Mouse (Mus musculus) neural tube, embryonic 11.5 days (tissue): ENCODE results near the gene Ccm2. TPM values are rescaled to one million over a fixed set of nuclear protein-coding genes. Genes with fewer than 3 reads are reported as not detected.
A peak's percentile ranks its signal among the peaks of the same experiment; 100 is the strongest.

Experiments
- ATAC-seq: fragments of 200-750 bp; cut with Nextera tagmentation; 2 replicates; pipeline ENCODE4 v1.8.0; 2017; ENCODE audit warnings: moderate number of reproducible peaks, mild to moderate bottlenecking, moderate TSS enrichment, moderate library complexity; ENCODE audit not compliant: insufficient read depth, low FRiP score, low TSS enrichment
- DNase-seq: peaks from one replicate; pipeline ENCODE4 v3.0.0-alpha.2; 2015; ENCODE audit warnings: low spot score
- H3K27ac ChIP-seq: fragments of 300-500 bp; sonication (generic); 2 replicates; pipeline ENCODE4 v1.5.1; 2014; ENCODE audit warnings: low read depth, mild to moderate bottlenecking, low read length
- H3K27me3 ChIP-seq: fragments of 300-500 bp; sonication (generic); 2 replicates; pipeline ENCODE4 v1.6.1; 2014; ENCODE audit warnings: mild to moderate bottlenecking, low read length, mixed read lengths; ENCODE audit not compliant: control insufficient read depth, insufficient read depth
- H3K36me3 ChIP-seq: fragments of 300-500 bp; sonication (generic); 2 replicates; pipeline ENCODE4 v1.6.1; 2014; ENCODE audit warnings: mild to moderate bottlenecking, low read length, moderate library complexity, mixed read lengths; ENCODE audit not compliant: control insufficient read depth, insufficient read depth
- H3K4me1 ChIP-seq: fragments of 300-500 bp; sonication (generic); 2 replicates; pipeline ENCODE4 v1.6.1; 2014; ENCODE audit warnings: low read length, mixed read lengths; ENCODE audit not compliant: control insufficient read depth, insufficient read depth
- H3K4me2 ChIP-seq: fragments of 300-500 bp; sonication (generic); 2 replicates; pipeline ENCODE4 v1.6.1; 2014; ENCODE audit warnings: low read depth, mild to moderate bottlenecking, moderate library complexity
- H3K4me3 ChIP-seq: fragments of 300-500 bp; sonication (generic); 2 replicates; pipeline ENCODE4 v1.5.1; 2014; ENCODE audit warnings: low read depth, low read length
- H3K9ac ChIP-seq: fragments of 300-500 bp; sonication (generic); 2 replicates; pipeline ENCODE4 v1.6.1; 2014; ENCODE audit warnings: mild to moderate bottlenecking, low read length
- H3K9me3 ChIP-seq: fragments of 300-500 bp; sonication (generic); 2 replicates; pipeline ENCODE4 v1.6.1; 2016; ENCODE audit warnings: low read length; ENCODE audit not compliant: control insufficient read depth
- WGBS: fragments of 180-500 bp; shearing (Covaris S2); extraction: QIAGEN DNeasy Blood & Tissue Kit; methylation state at CpG from one replicate; pipeline ENCODE4 v1.1.7; 2014; 5-methylcytosine and 5-hydroxymethylcytosine counted together
- polyA plus RNA-seq: library from polyadenylated mRNA; unstranded; fragments of >200 nt; fragmentation: Nextera tagmentation; extraction: Ambion mirVana; gene quantifications from 2 replicates; pipeline ENCODE4 v1.2.1, GENCODE M21; 2014

Gene Ccm2
- polyA plus RNA-seq, 1 experiment from 2014 or later, result 103 TPM

DNA sequence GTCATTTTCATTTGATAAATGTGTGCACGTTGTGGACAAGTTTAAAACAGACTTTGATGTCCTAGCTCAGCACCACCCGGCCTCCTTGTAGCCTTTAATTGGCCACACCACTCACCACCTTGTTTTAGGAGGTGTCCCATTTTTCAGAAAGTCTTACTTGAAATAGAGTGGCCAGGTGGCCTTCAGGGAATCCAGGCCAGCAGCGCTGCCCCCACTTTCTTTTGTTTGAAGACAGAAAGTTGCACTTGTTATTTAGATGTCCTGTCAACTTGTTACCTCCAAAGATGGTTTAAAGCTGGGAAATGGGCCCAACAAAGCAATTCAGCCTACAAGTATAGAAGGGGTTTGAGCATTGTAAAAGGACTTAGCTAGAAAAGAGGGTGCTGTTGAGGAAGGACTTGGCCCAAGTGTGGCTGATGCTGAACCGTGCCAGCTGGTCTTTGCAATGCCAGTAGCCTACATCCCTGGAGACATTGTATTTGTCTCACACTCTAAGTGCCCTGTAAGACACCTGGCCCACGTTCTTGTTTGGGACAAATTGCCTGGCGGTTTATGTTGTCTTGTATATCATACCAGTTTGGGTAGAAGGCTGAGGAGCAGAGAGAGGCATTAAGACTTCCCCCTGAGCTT lies 1.1 kb downstream of the Ccm2 start:
- no peaks in the 10 kb centered on the region for H3K9me3 ChIP-seq
- H3K27ac ChIP-seq, result peak overlapping the region; percentile 96
- H3K9ac ChIP-seq, result peak overlapping the region; percentile 82
- WGBS, result 35% methylated on average over 6 of the region's 6 CpGs
- no peak for ATAC-seq
- no peaks in the 10 kb centered on the region for H3K27me3 ChIP-seq
- H3K4me3 ChIP-seq, result peak overlapping the region; percentile 88
- peak overlapping the region; percentile 64 for H3K4me2 ChIP-seq
- no peaks in the 10 kb centered on the region for H3K36me3 ChIP-seq
- peaks cover 9% of the 10 kb centered on the region for H3K4me1 ChIP-seq
- no peak for DNase-seq

DNA sequence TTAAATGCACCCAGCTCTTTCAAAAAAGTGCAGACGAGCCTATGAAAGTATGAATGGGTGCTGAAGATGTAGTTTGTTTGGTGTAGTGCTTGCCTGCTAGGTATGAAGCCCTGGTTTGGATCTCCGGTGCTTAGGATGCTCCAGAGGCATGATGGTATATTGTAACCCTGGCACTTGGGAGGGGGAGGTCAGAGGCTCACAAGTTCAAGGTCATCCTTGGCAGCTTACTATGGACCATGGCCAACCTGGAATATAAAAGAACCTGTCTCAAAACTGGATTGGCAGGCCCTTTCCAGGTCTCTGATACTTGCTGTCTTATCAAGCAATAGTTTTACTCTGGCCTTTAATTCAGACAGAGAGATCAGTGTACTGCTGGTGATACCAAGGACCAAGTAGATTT lies 3.1 kb downstream of the Ccm2 start:
- WGBS, result 93% methylated on average over 2 of the region's 2 CpGs
- Histone ChIP-seq H3K36me3 (no peaks in the 10 kb centered on the region), H3K4me2 (no peak overlapping the region), H3K27ac (no peak overlapping the region), H3K4me1 (peaks cover 9% of the 10 kb centered on the region), H3K27me3 (no peaks in the 10 kb centered on the region), H3K9me3 (no peaks in the 10 kb centered on the region), H3K9ac (no peak overlapping the region), H3K4me3 (no peak overlapping the region)
- ATAC-seq (no peak), DNase-seq (no peak)

DNA sequence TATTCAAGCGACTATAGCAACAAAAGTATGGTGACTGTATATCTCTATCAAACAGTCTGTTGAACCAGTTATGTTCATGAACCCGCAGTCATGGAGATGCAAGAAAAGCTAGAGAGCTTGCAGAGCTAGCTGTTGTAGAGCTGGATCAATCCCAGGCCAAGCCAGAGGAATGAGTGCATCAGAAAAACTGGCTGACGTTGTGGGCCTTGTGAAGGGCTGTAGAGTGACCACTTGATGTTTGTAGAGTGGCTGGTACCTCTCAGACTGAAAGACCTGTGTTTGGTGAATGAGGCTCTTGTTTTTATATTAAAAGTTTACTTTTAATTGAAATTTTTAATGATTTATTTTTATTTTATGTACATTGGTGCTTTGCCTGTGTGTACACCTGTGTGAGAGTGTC lies 3.5 kb downstream of the Ccm2 start:
- Histone ChIP-seq H3K4me1 (peaks cover 9% of the 10 kb centered on the region), H3K9me3 (no peaks in the 10 kb centered on the region), H3K27ac (no peak overlapping the region), H3K4me3 (no peak overlapping the region), H3K4me2 (no peak overlapping the region), H3K27me3 (no peaks in the 10 kb centered on the region), H3K36me3 (no peaks in the 10 kb centered on the region), H3K9ac (no peak overlapping the region)
- 97% methylated on average over 3 of the region's 3 CpGs for WGBS
- DNase-seq (no peak), ATAC-seq (no peak)

DNA sequence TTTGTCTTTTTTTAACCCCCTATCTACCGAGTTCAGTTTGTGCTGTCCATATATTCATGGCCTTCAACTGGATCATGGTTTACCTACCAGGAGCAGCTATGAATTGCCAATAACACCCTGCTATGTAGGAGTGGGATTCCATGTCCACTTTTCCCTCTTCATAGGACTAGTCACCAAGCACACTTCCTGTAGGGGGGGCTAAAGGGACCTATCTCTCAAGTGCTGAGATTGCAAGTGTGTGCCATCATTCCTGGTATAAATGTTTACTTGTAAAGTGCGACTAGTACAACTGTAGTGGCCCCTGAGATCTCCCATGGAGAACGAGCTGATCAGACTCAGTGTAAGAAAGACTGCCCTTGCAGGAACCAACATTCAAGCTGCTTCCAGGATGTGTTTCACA lies 11.5 kb downstream of the Ccm2 start:
- Histone ChIP-seq H3K36me3 (0 out of 2 replicates have a peak, but pooled peaks cover 2% of the 10 kb centered on the region), H3K9ac (no peak overlapping the region), H3K4me3 (no peak overlapping the region), H3K4me2 (no peak overlapping the region), H3K9me3 (no peaks in the 10 kb centered on the region), H3K27me3 (no peaks in the 10 kb centered on the region), H3K27ac (no peak overlapping the region), H3K4me1 (no peaks in the 10 kb centered on the region)
- ATAC-seq (no peak), DNase-seq (no peak)
- WGBS, result 82% methylated on average over 3 of the region's 3 CpGs

DNA sequence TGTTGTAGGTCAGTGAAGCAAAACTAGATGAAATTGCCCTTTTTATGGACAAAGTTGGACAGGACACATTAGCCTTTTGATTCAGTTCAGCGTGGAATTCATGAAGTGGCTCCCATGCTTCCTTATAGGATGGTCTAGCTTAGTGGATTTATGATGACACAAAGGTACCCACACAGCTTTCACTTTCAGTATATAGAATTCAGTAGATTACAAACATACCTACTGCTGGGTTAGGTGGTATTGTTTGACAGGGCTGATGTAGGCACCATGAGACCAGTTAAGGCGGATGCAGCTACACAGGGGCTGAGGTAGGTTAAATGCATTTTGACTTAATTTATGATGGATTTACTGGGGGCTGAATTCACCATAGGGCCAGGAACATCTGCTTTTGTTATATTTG lies 13.3 kb downstream of the Ccm2 start:
- Histone ChIP-seq H3K27ac (no peak overlapping the region), H3K27me3 (no peaks in the 10 kb centered on the region), H3K36me3 (0 out of 2 replicates have a peak, but pooled peaks cover 2% of the 10 kb centered on the region), H3K9ac (no peak overlapping the region), H3K4me1 (no peaks in the 10 kb centered on the region), H3K4me3 (no peak overlapping the region), H3K4me2 (no peak overlapping the region), H3K9me3 (no peaks in the 10 kb centered on the region)
- DNase-seq (no peak), ATAC-seq (no peak)
- 93% methylated on average over 2 of the region's 2 CpGs for WGBS

DNA sequence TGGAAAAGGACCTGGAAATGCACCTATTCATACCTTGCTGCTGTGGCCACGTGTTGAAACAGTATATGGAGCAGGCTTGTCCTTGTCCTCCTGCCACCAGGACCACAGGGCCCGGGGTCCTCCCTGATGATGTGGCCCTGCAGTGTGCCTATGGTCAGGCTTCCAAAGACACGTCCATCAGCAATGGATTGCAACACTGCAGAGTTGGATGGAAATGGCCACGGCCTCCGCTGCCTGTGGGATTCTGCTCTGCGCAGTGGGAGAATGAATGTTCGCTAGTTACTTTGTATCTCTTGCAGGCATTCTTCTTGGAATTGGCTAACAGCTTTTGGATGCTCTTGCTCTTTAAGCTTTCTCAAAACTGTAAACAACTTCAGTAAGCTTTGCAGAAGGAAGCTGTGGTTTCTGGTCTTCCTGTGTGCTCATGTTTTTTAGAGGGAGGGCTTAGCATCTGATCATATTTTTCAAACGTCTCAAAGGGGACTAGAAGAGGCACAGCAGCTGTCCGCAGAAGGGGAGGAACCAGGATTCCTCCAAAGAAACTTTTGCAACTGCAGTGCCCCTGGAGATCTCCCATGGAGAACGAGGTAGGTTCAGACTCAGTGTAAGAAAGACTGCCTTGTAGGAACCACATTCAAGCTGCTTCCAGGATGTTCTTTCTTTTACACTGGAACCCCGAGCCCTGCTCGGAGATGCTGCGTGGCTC lies 14.1 kb downstream of the Ccm2 start:
- DNase-seq (no peak), ATAC-seq (no peak)
- Histone ChIP-seq H3K4me3 (no peak overlapping the region), H3K27ac (no peak overlapping the region), H3K36me3 (0 out of 2 replicates have a peak, but pooled peaks cover 2% of the 10 kb centered on the region), H3K27me3 (no peaks in the 10 kb centered on the region), H3K9ac (no peak overlapping the region), H3K4me1 (no peaks in the 10 kb centered on the region), H3K4me2 (no peak overlapping the region), H3K9me3 (no peaks in the 10 kb centered on the region)
- 89% methylated on average over 13 of the region's 13 CpGs for WGBS

DNA sequence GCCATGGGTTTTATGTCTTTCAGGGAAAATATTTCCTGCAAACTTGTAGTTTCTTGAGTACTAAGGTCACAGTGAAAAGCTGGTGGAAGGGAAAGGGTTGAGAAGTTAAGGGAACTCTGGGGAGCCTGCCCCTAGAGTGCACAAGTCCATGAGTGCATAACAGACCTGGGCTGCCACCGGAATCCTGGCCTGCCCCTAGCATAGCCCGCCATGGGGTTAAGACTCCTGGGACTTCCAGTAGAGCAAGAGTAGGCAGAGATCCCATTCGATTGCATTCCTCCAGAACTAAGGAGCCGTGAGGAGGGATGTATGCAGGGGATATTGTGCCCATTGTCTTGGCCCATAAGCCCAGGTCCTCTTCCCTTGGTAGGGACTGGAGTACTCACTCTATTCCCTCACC lies 14.8 kb downstream of the Ccm2 start:
- Histone ChIP-seq H3K4me2 (no peak overlapping the region), H3K27me3 (no peaks in the 10 kb centered on the region), H3K4me3 (no peak overlapping the region), H3K4me1 (no peaks in the 10 kb centered on the region), H3K9me3 (no peaks in the 10 kb centered on the region), H3K9ac (no peak overlapping the region), H3K36me3 (peaks cover 2% of the 10 kb centered on the region; the same call in 1 of the 2 replicates), H3K27ac (no peak overlapping the region)
- WGBS, result 97% methylated on average over 4 of the region's 4 CpGs
- DNase-seq (no peak), ATAC-seq (no peak)

DNA sequence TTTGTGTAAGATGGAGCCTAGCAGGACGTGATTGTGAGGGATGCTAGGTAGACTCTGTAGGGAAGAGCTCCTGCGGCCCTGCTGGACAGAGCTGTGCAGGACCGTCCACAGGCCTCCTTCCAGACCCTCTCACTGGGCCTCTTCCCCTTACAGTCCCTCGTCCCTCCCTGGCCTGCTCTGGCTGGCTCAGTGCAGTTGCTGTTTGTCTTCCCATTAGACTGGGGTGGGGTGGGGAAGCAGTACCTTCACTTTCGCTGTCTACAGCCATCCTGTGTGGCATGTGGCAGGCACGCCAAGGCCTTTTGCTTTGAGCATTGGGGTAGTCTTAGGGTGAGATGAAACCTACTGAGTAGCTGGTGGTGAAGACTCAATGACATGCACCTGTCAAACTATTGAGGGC lies 15.7 kb downstream of the Ccm2 start:
- no peak for DNase-seq
- 89% methylated on average over 6 of the region's 6 CpGs for WGBS
- H3K4me1 ChIP-seq, result no peaks in the 10 kb centered on the region
- no peak overlapping the region for H3K4me2 ChIP-seq
- H3K27ac ChIP-seq, result no peak overlapping the region
- no peaks in the 10 kb centered on the region for H3K27me3 ChIP-seq
- H3K4me3 ChIP-seq, result no peak overlapping the region
- ATAC-seq, result no peak
- no peak overlapping the region for H3K9ac ChIP-seq
- peaks cover 2% of the 10 kb centered on the region; the same call in 1 of the 2 replicates for H3K36me3 ChIP-seq
- no peaks in the 10 kb centered on the region for H3K9me3 ChIP-seq

DNA sequence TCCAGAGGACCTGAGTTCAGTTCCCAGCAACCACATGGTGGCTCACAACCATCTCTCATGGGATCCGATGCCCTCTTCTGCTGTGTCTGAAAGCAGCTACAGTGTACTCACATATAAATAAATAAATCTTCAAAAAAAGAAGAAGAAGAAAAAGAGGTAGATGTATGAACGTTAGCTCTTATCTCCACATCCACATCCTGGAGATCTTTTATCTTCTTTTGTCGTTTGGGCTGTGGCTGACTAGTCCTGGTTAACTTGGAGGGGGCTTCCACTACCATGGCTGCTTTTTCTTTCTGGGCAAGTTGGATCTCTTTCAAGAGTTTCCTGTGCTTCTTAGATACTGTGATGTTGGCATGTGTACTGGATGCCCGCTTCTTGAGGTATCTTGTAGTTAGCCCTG lies 16.5 kb downstream of the Ccm2 start:
- Histone ChIP-seq H3K27ac (no peak overlapping the region), H3K4me1 (no peaks in the 10 kb centered on the region), H3K27me3 (no peaks in the 10 kb centered on the region), H3K9ac (no peak overlapping the region), H3K4me3 (no peak overlapping the region), H3K36me3 (no peaks in the 10 kb centered on the region; the same call in 1 of the 2 replicates), H3K4me2 (no peak overlapping the region), H3K9me3 (no peaks in the 10 kb centered on the region)
- no peak for DNase-seq
- WGBS, result 96% methylated on average over 4 of the region's 4 CpGs
- ATAC-seq, result no peak
